Mouse (Mus musculus): ENCODE measurements around the gene Fgfr1op.

- no peak for TF ChIP-seq CTCF (IDR thresholded peaks at IDR 0.05; ENCODE audit: low read depth, low read length)
- TF ChIP-seq GATA1 (IDR thresholded peaks at IDR 0.05; ENCODE audit: borderline replicate concordance, low read length): no peak
- no peak for TF ChIP-seq TAL1 (conservative IDR thresholded peaks at IDR 0.05; ENCODE audit: low read depth, low read length)
Measured at GRCm38 (mm10) chr17:8228622-8229021, 63.3 kb downstream of the Fgfr1op start.

Data from G1E (cell line).